Mouse (Mus musculus): ENCODE measurements around the gene Rbms3. TPM values are rescaled to one million over a fixed set of nuclear protein-coding genes. Genes with fewer than 3 reads are reported as not detected.
A peak's percentile ranks its signal among the peaks of the same experiment; 100 is the strongest.

Gene Rbms3
- total and polyA plus RNA-seq, 3 experiments = 8.1 to 12.5 (median 8.8) TPM

DNA sequence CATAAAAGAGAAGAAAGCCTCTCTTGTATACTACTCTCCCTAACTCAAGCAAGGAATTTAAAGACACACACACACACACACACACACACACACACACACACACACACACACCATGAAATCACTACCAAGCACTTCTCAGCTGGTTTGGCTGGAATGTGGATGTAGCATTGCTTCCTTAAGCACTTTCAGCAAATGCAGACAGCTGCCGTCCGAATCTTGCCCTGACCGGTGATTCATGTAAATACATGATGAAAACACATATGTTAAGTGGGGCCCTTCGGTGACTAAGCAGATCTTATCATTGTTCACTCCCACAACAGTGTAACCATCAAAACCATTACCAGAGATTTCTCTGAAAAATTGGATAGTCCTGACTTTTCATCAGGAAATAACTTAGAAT, 688.6 kb downstream of the Rbms3 start:
- Histone ChIP-seq H3K4me3 (no peak overlapping the region), H3K9ac (ENCODE audit: low read depth, low read length) (no peak overlapping the region), H3K27ac (no peak overlapping the region), H3K4me1 (ENCODE audit: control insufficient read depth, insufficient read depth, low read length) (no peaks in the 10 kb centered on the region), H3K36me3 (ENCODE audit: control insufficient read depth, insufficient read depth, low read length) (no peaks in the 10 kb centered on the region), H3K79me2 (replicated peaks; ENCODE audit: control insufficient read depth, insufficient read depth, low read length) (no peaks in the 10 kb centered on the region), H3K27me3 (ENCODE audit: control insufficient read depth, insufficient read depth, low read length) (no peaks in the 10 kb centered on the region)
- no peak for TF ChIP-seq EP300 (IDR thresholded peaks at IDR 0.05; ENCODE audit: insufficient read depth, low read depth, low read length)
- TF ChIP-seq CTCF (IDR thresholded peaks at IDR 0.05) = no peak
- TF ChIP-seq POLR2A (IDR thresholded peaks at IDR 0.05; ENCODE audit: insufficient read depth, low read depth, low read length) = no peak
- WGBS = 81% methylated on average over 4 of the region's 4 CpGs
- no peak for DNase-seq
- intact Hi-C loops (cut with DNase I) = no loop called here

DNA sequence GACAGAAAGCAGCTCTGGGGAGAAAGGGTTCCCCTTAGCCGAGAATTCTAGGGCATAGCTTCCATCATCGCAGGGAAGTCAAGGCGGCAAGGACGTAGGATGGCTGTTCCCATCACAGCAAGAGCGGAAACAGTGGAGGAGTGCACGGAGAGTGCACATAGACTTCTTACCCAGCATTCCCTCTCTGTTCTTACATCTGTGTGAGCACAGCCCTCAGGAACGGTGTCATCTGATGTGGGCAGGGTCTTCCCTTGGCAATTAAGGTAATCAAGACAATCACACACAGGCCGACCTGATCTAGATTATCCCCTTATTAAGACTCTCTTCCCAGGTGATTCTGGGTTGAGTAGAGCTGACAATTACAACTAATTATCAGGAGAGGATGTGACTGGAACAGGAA, 689.0 kb downstream of the Rbms3 start:
- TF ChIP-seq EP300 (IDR thresholded peaks at IDR 0.05; ENCODE audit: insufficient read depth, low read depth, low read length) (no peak), CTCF (IDR thresholded peaks at IDR 0.05) (no peak), POLR2A (IDR thresholded peaks at IDR 0.05; ENCODE audit: insufficient read depth, low read depth, low read length) (no peak)
- 91% methylated on average over 8 of the region's 8 CpGs for WGBS

DNA sequence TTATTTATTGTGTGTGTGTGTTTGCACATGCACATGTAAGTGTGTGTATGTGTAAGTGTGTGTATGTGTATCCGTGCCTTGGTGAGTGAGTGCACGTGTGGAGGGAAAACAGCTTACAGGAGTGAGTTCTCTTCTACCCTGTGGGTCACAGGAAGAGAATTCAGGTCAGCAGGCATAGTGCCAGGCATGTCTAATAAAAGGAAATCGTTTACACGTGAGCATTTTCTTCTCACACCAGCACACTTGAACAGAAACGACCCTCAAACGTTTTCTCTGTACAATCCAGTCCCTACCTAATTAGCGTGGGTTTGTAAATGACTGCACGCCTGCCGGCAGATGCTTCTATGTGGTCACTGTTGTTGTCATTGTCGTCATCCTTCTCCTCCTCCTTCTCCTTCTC, 701.4 kb downstream of the Rbms3 start:
- intact Hi-C loops (cut with DNase I) = no loop called here
- Histone ChIP-seq H3K27ac (no peak overlapping the region), H3K79me2 (replicated peaks; ENCODE audit: control insufficient read depth, insufficient read depth, low read length) (no peaks in the 10 kb centered on the region), H3K36me3 (ENCODE audit: control insufficient read depth, insufficient read depth, low read length) (no peaks in the 10 kb centered on the region; the same call in 1 of the 2 replicates), H3K4me3 (no peak overlapping the region), H3K9ac (ENCODE audit: low read depth, low read length) (no peak overlapping the region), H3K27me3 (ENCODE audit: control insufficient read depth, insufficient read depth, low read length) (no peaks in the 10 kb centered on the region), H3K4me1 (ENCODE audit: control insufficient read depth, insufficient read depth, low read length) (no peaks in the 10 kb centered on the region)
- WGBS = 40% methylated on average over 10 of the region's 10 CpGs
- DNase-seq = no peak
- no peak for TF ChIP-seq EP300 (IDR thresholded peaks at IDR 0.05; ENCODE audit: insufficient read depth, low read depth, low read length)

More for the DNA sequence above, 689.0 kb downstream of the Rbms3 start:
- no peak overlapping the region for H3K9ac ChIP-seq (ENCODE audit: low read depth, low read length)
- H3K27me3 ChIP-seq (ENCODE audit: control insufficient read depth, insufficient read depth, low read length) = no peaks in the 10 kb centered on the region
- no peak for DNase-seq
- H3K27ac ChIP-seq = no peak overlapping the region
- H3K36me3 ChIP-seq (ENCODE audit: control insufficient read depth, insufficient read depth, low read length) = no peaks in the 10 kb centered on the region
- no peaks in the 10 kb centered on the region for H3K4me1 ChIP-seq (ENCODE audit: control insufficient read depth, insufficient read depth, low read length)
- no peak overlapping the region for H3K4me3 ChIP-seq
- H3K79me2 ChIP-seq (replicated peaks; ENCODE audit: control insufficient read depth, insufficient read depth, low read length) = no peaks in the 10 kb centered on the region
- intact Hi-C loops (cut with DNase I) = no loop called here

DNA sequence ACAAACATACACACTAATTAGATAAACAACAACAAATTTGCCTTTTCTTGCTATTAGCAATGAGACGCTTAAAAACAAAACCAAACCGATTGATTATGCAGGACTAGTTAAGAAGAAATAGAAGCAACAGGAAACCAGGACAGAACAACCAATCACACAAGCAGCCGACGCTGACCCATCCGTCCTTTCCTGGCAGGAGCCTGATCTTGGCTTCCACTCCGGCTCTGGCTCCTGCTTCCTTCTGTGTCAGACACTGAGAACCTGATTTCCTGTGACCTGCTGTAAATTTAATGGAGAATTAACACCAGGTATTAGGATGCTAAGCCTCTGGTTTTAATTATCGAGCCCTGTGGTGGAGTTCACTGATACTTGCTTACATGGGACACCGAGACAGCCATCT, 706.6 kb downstream of the Rbms3 start:
- H3K4me3 ChIP-seq = no peak overlapping the region
- no peaks in the 10 kb centered on the region for H3K79me2 ChIP-seq (replicated peaks; ENCODE audit: control insufficient read depth, insufficient read depth, low read length)
- H3K27me3 ChIP-seq (ENCODE audit: control insufficient read depth, insufficient read depth, low read length) = no peaks in the 10 kb centered on the region
- DNase-seq = peak in 1 of 2 experiments; percentile 10
- no peaks in the 10 kb centered on the region; the same call in 1 of the 2 replicates for H3K36me3 ChIP-seq (ENCODE audit: control insufficient read depth, insufficient read depth, low read length)
- TF ChIP-seq POLR2A (IDR thresholded peaks at IDR 0.05; ENCODE audit: insufficient read depth, low read depth, low read length) (no peak), EP300 (IDR thresholded peaks at IDR 0.05; ENCODE audit: insufficient read depth, low read depth, low read length) (no peak), CTCF (IDR thresholded peaks at IDR 0.05) (no peak)
- H3K9ac ChIP-seq (ENCODE audit: low read depth, low read length) = no peak overlapping the region
- H3K4me1 ChIP-seq (ENCODE audit: control insufficient read depth, insufficient read depth, low read length) = no peaks in the 10 kb centered on the region
- H3K27ac ChIP-seq = no peak overlapping the region
- intact Hi-C loops (cut with DNase I) = no loop called here
- 61% methylated on average over 8 of the region's 8 CpGs for WGBS

DNA sequence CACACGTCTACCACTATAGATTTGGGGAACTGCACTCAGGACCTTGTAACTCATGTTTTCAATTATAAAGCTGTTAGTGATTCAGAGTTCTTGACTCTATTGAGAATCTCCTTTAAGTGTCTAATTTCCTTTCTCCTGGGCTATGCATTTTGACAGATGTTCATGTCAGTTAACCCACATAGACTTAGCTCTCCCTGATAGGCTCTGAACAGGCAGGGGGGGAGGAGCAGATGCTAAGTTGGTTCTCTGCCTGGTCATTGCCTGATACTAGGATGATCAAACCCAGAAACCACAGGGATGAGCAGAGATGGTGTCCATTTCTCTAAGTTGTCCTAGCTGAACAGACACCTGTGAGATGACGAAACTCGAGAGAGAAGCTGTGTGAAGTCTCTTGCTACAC, 707.2 kb downstream of the Rbms3 start:
- intact Hi-C loops (cut with DNase I) = no loop called here
- Histone ChIP-seq H3K9ac (ENCODE audit: low read depth, low read length) (no peak overlapping the region), H3K79me2 (replicated peaks; ENCODE audit: control insufficient read depth, insufficient read depth, low read length) (no peaks in the 10 kb centered on the region), H3K36me3 (ENCODE audit: control insufficient read depth, insufficient read depth, low read length) (no peaks in the 10 kb centered on the region), H3K4me3 (no peak overlapping the region), H3K4me1 (ENCODE audit: control insufficient read depth, insufficient read depth, low read length) (no peaks in the 10 kb centered on the region), H3K27me3 (ENCODE audit: control insufficient read depth, insufficient read depth, low read length) (no peaks in the 10 kb centered on the region), H3K27ac (no peak overlapping the region)
- WGBS = 81% methylated on average over 3 of the region's 3 CpGs
- no peak for DNase-seq
- TF ChIP-seq POLR2A (IDR thresholded peaks at IDR 0.05; ENCODE audit: insufficient read depth, low read depth, low read length) = no peak
- no peak for TF ChIP-seq CTCF (IDR thresholded peaks at IDR 0.05)
- no peak for TF ChIP-seq EP300 (IDR thresholded peaks at IDR 0.05; ENCODE audit: insufficient read depth, low read depth, low read length)

DNA sequence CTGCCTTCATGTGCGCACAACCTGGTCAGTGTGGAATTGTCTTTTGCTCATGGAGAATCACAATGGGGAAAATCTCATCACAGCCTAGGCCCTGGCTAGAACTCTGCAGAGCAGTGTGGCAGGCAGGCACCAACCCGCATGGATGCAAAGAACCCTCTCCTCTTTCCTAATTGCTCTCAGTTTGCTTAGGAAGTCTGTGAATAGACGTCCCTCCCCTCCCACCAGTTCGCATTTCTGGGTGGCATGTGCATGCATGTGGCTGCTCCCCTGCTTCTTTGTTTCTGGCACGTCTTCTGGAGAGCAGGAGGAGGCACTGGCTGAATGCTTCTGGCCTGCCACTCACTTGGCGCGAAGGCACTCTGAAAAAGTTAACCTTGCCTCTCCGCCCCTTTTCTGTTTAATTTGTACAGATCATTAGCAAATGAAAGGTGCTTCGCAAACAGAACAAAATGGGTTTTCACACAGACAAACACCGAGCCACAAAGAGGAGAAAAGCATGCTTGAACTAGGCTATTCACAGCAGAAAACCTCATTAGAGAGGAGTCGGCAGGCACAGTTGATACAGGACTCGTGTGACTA, 710.2 kb downstream of the Rbms3 start:
- Histone ChIP-seq H3K9ac (ENCODE audit: low read depth, low read length) (no peak overlapping the region), H3K4me1 (ENCODE audit: control insufficient read depth, insufficient read depth, low read length) (no peaks in the 10 kb centered on the region), H3K27ac (no peak overlapping the region), H3K4me3 (no peak overlapping the region), H3K27me3 (ENCODE audit: control insufficient read depth, insufficient read depth, low read length) (no peaks in the 10 kb centered on the region), H3K79me2 (replicated peaks; ENCODE audit: control insufficient read depth, insufficient read depth, low read length) (no peaks in the 10 kb centered on the region), H3K36me3 (ENCODE audit: control insufficient read depth, insufficient read depth, low read length) (no peaks in the 10 kb centered on the region)
- TF ChIP-seq POLR2A (IDR thresholded peaks at IDR 0.05; ENCODE audit: insufficient read depth, low read depth, low read length) (no peak), CTCF (IDR thresholded peaks at IDR 0.05) (no peak), EP300 (IDR thresholded peaks at IDR 0.05; ENCODE audit: insufficient read depth, low read depth, low read length) (no peak)
- no peak for DNase-seq
- intact Hi-C loops (cut with DNase I) = no loop called here
- WGBS = 83% methylated on average over 12 of the region's 12 CpGs
